Mouse (Mus musculus) thymus, postnatal 25 days (tissue): ENCODE data around the gene Phf24.

Source experiments
- DNase-seq: peaks from one replicate; pipeline ENCODE4 v3.0.0; 2022

Phf24 gene

GRCm38 (mm10) chr4:42915311-42915710 is 1.1 kb upstream of the Phf24 start:
- no peak for DNase-seq

GRCm38 (mm10) chr4:42915966-42916365 is 494 bp upstream of the Phf24 start:
- DNase-seq, result no peak

GRCm38 (mm10) chr4:42917402-42917774 is 928 bp downstream of the Phf24 start:
- no peak for DNase-seq

- DNase-seq, result no peak
Observed at GRCm38 (mm10) chr4:42920726-42921125, 4.3 kb downstream of the Phf24 start.

GRCm38 (mm10) chr4:42921536-42921935 is 5.1 kb downstream of the Phf24 start:
- DNase-seq, result no peak

GRCm38 (mm10) chr4:42922056-42922455 is 5.6 kb downstream of the Phf24 start:
- DNase-seq, result no peak

GRCm38 (mm10) chr4:42922461-42922860 is 6.0 kb downstream of the Phf24 start:
- no peak for DNase-seq

- DNase-seq, result no peak
Observed at GRCm38 (mm10) chr4:42924095-42924710, 7.7 kb downstream of the Phf24 start.

GRCm38 (mm10) chr4:42928209-42928608 is 11.7 kb downstream of the Phf24 start:
- DNase-seq, result no peak

GRCm38 (mm10) chr4:42928952-42929351 is 12.5 kb downstream of the Phf24 start:
- no peak for DNase-seq

GRCm38 (mm10) chr4:42932229-42932969 is 15.9 kb downstream of the Phf24 start:
- no peak for DNase-seq

- peak; percentile 29 for DNase-seq
Observed at GRCm38 (mm10) chr4:42933630-42934029, 17.2 kb downstream of the Phf24 start.

GRCm38 (mm10) chr4:42941396-42941795 is 24.9 kb downstream of the Phf24 start:
- DNase-seq, result no peak

GRCm38 (mm10) chr4:42943341-42943740 is 26.9 kb downstream of the Phf24 start:
- DNase-seq, result no peak

- DNase-seq, result no peak
Observed at GRCm38 (mm10) chr4:42944185-42944584, 27.7 kb downstream of the Phf24 start.

- DNase-seq, result no peak
Observed at GRCm38 (mm10) chr4:42945043-42945442, 28.6 kb downstream of the Phf24 start.

- no peak for DNase-seq
Observed at GRCm38 (mm10) chr4:42945445-42945844, 29.0 kb downstream of the Phf24 start.

- DNase-seq, result peak; percentile 43
Observed at GRCm38 (mm10) chr4:42945952-42946351, 29.5 kb downstream of the Phf24 start.

- no peak for DNase-seq
Observed at GRCm38 (mm10) chr4:42946733-42947290, 30.4 kb downstream of the Phf24 start.

GRCm38 (mm10) chr4:42948527-42948926 is 32.1 kb downstream of the Phf24 start:
- no peak for DNase-seq

GRCm38 (mm10) chr4:42949051-42949675 is 32.7 kb downstream of the Phf24 start:
- no peak for DNase-seq

GRCm38 (mm10) chr4:42949676-42950051 is 33.2 kb downstream of the Phf24 start, which contains the start of gene Dnajb5:
Gene Dnajb5, plus strand, starts transcription at chr4:42949814.
- DNase-seq, result peak; percentile 97

GRCm38 (mm10) chr4:42950065-42950558 is 33.7 kb downstream of the Phf24 start:
- peak; percentile 93 for DNase-seq
